Mouse (Mus musculus): ENCODE measurements around the gene Baiap3. TPM values are rescaled to one million over a fixed set of nuclear protein-coding genes. Genes with fewer than 3 reads are reported as not detected.

The Baiap3 gene
- total RNA-seq (2021) = 10 to 100 TPM in 1 of 2 experiments, 1 to 10 TPM in 1; 6.9 to 10.7 TPM
- long read RNA-seq, experiment 1, full-length matches to known transcripts = 1 of 3 reads
- long read RNA-seq, experiment 1, partial matches to known transcripts = 1 of 3 reads
- long read RNA-seq, experiment 1, other reads (novel, unspliced or antisense) = 1 of 3 reads
- long read RNA-seq, experiment 2, full-length matches to known transcripts = 6 of 12 reads
- long read RNA-seq, experiment 2, partial matches to known transcripts = 2 of 12 reads
- long read RNA-seq, experiment 2, other reads (novel, unspliced or antisense) = 4 of 12 reads

DNA sequence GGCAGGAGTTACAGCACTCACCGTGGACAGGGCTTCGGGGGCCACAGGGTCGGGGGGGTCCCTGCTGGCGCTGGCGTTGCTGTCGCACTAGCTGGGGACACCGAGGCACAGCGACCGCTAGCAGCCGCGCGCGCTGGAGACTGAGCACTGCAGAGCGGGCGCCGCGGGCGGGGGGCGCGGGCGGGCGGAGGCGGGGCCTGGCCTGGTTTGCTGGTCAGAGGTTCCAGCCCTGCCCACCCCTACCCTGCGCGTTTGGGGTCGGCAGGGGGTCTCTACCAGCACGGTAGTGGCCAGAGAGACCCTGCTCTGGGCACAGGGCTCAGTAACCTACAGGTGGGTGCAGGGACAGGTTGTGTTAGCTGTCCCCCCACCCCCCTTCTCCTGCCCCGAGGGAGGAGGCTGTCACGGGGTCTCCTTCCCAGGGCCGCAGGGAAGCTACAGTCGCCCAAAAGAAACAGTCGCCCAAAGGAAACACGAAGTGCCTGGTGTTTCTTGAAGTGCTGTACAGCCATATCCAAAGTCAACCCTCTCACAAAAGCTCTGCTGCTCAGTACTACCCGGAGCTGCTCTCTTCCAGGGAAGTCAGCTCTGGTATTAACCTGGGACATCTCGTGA lies at the start of gene Baiap3:
Baiap3 (minus strand) TSS at position 225 of the 615 bp plus-strand sequence.
- peak in 1 of 2 experiments; percentile 35 for DNase-seq

GRCm38 (mm10) chr17:25298094-25298493 lies 41.9 kb upstream of the Baiap3 start, which contains the start of gene Prss34:
Gene Prss34, plus strand, starts transcription at chr17:25298394.
- no peak for DNase-seq

- no peak for DNase-seq
Observed at GRCm38 (mm10) chr17:25294111-25294510, 37.9 kb upstream of the Baiap3 start.

- DNase-seq = no peak
Observed at GRCm38 (mm10) chr17:25293495-25293894, 37.3 kb upstream of the Baiap3 start.

- no peak for DNase-seq
Observed at GRCm38 (mm10) chr17:25290411-25290810, 34.2 kb upstream of the Baiap3 start.

- DNase-seq = peak; percentile 67 to 76
Observed at GRCm38 (mm10) chr17:25288842-25289241, 32.7 kb upstream of the Baiap3 start.

DNA sequence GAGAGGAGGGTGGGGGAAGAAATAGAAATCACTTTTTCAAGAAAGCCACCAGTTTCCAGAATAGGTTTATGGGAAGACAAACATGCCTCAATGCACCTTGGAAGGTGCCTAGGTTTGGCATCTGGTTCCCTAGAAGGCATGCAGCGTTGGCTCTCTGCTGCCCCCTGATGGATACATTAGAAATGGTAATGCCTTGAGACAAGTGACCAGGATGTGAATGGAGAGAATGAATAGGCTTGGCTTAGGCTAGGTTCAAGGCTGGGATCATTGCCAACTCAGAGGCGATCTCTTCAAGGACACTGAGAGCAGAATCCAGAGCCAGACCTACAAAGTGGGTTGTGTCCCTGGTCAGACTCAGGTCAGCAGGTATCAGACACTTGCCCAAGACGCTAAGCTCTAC lies 28.9 kb upstream of the Baiap3 start:
- peak; percentile 71 to 86 for DNase-seq

- peak; percentile 59 to 66 for DNase-seq
Observed at GRCm38 (mm10) chr17:25282133-25282532, 26.0 kb upstream of the Baiap3 start.

DNA sequence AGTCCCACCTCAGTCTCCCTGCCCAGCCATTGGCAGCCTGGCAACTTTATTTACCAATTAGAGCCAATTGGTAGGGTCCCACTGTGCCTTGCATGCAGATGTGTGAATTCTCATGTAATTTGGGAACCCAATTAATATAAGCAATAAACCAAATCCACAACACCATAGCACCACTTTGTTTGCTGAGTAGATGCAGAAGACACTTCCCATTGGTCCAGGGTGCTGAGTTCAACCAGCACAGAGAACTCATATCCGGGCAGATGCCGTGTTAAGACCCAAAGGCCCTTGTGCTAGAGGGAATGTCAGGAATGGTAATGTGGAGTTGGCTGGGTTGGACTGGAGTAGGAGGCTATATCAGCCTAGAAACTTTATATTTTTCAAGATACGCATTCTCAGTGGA lies 19.7 kb upstream of the Baiap3 start:
- DNase-seq = no peak

- no peak for DNase-seq
Observed at GRCm38 (mm10) chr17:25274571-25275346, 18.6 kb upstream of the Baiap3 start, which contains the start of gene Ube2i. Gene Ube2i, minus strand, starts transcription at chr17:25274622.

DNA sequence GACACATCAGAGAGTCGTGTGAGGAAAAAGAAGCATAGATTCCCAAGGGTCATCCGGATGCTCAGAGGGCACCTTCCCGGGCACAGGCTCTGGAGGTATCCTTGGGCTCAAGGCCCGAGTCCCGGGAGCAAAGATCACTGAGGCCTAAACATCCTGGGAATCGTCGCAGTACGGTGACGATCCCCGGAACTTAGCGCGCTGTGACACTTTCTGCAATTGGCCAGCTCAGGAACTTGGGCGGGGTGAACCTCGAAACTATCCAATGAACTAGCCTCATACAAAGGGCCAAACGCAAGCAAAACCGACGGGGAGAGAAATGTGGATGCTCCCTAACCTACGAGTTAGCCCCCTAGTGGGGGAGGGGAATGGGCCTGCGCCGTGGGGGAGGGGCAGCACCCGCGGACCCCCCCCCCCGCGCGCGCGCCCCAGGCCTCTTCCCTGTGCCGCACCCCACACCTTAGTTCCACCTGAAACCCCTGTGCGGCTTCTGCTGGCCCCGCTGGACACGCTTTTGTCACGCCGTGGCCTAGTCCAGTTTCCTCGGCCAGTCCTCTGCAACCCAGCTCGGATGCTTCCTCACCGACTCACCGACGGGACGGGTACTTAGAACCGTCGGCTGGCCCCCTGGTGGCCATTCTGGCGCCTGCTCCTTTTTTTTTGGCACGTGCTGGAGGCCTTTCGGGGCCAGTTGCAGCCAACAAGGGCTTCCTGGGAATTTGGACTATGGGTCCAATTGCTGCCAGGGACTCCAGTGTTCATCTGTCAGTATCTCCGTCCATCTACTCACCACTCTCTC lies 17.7 kb upstream of the Baiap3 start:
- peak; percentile 92 for DNase-seq

DNA sequence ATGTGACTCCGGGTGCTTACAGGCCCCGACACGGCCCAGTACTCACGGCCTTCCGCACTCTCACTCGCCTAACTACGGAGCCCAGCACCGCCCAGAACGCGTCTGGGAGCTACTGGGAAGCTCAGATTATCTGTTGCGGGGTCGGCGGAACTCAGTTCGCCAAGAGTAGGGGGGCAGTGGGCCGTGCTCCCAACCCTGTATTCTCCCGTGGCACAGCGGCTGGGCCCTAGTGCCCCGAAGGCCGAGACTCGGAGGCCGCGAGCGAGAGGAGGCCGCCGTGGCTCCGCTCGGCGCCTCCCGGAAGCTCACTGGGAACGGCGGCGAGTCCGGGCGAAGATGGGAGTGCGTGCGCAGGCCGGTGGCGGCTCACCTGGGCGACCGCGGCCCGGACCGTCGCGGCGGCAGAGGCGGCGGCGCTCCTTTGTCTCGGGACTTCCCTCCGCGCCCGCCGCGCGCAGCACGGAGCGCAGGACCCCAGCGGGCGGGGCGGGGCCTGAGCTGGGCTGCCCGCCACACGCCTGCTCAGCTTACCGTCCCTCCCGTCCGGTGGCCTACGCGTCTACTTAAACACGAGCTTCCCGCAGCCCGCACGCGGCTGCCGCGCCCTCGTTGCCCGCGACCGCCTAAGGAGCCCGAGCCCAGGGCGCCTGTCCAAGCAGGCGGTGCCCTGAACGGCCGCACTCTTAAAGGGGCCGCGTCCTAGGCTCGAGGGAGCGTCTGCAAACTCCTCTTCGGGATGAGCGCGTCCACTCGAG lies 17.0 kb upstream of the Baiap3 start:
- DNase-seq = peak; percentile 88 to 89

- no peak for DNase-seq
Observed at GRCm38 (mm10) chr17:25272326-25272725, 16.2 kb upstream of the Baiap3 start.

GRCm38 (mm10) chr17:25270795-25271335 lies 14.7 kb upstream of the Baiap3 start:
- DNase-seq = no peak

GRCm38 (mm10) chr17:25264453-25264852 lies 8.3 kb upstream of the Baiap3 start:
- DNase-seq = peak; percentile 77 to 80

DNA sequence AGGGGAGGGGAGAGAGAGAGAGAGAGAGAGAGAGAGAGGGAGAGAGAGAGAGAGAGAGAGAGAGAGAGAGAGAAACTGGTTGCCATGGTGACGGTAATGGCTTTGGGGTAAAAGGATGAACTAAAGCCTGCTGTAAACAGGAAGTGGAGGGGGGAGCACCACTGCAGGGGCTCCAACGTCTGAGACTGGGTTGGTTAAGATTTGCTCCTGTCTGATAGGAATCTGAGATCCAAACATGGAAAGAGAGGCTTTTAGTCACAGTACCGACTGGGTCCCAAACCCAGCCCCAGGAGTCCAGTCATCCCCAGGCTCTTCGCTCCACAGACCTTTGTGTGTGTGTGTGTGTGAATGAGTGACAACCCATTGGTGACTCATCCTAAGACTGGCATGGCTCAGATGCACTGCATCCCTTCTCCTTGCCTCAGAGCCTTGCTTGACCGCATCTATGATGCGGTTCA lies 1.7 kb upstream of the Baiap3 start:
- no peak for DNase-seq

DNA sequence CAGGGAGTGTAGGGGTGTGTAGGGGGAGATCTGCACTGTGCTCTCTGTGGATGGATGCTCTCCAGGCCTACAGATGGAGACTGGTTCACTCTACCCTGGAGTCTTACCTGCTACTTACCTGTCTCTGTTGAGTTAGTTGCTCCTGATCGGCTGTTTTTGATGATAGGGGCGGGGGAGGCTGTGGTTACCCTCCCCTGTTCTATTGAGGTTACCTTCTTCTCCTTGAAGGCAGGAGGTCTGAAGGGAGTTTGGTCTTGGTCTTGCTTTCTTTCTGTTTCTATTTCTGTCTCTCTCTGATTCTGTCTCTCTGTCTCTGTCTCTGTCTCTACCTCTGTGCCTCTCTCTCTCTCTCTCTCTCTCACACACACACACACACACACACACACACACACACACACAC lies 1.1 kb downstream of the Baiap3 start:
- DNase-seq = no peak

DNA sequence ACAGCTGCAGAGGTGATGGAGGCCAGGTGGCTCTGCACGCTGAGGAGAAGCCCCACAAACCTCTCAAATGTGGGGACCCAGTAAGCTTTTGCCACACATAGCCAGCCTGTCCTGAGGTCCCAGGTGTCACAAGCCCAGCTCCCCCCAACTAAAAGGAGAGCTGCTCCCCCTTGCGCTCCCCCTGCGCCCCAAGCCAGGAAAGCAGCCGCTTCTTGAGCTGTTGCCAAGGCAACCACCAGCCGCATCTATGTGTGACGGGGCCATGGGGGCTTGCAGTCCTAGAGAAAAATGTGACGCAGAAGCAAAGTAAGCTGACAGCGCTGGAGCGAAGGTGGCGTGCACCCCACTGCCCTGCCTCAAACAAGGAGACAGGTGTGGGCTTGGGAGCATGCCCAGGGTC lies 2.4 kb downstream of the Baiap3 start:
- no peak for DNase-seq

DNA sequence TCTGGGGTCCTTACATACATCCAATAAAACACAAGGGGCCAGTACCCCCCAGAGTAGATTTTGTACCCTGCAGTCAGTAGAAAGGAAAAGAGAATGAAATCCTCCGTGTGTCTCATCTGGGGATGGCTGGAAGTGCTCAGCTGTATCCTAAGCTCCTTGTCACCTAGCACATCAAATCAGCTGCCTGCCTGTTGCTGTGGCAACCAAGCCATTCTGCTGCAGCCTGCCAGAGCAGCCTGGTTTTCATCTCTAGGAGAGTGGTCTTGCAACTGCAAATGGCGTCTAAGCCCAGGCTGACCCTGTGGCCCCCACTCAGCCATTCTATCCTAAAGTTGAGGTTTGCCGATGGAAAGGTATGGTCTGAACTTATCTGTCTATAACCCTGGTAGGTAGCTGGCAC lies 3.5 kb downstream of the Baiap3 start:
- DNase-seq = no peak

DNA sequence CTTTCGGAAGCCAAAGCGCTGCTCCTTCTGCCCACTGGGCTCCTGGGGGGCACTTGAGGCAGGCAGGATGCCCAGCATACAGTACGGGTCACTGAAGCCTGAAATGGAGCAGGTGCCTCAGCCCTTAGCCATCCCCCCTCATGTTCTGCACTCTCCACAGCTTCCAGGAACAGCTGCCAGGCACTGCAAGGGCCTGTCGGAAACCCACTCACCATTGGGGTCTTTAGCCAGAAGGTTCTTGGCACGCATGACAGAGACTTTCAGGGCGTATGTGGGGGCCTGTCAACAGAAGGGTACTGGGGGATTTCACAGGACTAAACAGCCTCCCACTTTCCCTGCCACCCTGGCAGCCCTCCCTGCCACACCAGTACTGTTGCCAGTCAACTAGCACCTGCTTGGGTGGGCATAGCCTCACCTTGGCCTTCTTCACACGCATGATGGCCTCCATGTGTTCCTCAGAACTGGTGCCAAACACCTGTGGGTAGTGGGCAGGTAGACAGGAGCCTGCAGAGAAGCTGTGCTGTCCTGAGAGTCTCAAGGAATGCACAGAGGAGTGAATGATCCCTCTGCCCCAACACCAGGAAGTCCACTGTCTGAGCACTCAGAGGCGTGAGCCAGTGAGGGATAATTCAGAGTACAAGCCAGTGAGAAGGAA lies 5.9 kb downstream of the Baiap3 start:
- no peak for DNase-seq

Measured in adrenal gland, postnatal 36 days (tissue).